Mouse (Mus musculus) Muller cell, postnatal 12 days (primary cell): ENCODE measurements around the gene Jchain.
A peak's percentile ranks its signal among the peaks of the same experiment; 100 is the strongest.

Experiments used
- DNase-seq: peaks from one replicate; pipeline ENCODE4 v3.0.0-alpha.2; 2015; ENCODE audit errors: inconsistent ontology term

Gene Jchain

DNA sequence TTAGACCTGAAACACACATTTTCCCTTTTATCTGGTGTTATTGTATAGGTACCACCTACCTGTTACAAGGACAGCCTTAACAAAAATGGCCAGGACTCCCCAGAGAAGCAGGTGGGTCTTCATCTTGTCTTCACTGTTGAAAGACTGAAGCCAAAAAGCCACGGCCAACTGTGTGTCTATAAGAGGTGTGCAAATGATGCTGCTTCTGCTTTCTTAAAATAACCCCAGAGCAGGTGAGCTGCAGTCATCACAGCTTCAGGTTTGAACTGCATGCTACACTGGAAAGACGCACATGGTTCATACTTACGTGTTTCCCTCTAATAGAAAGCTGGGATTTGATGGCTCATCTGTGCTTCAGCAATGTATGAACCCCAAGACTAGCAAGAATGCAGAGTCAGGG is at the start of gene Jchain:
TSS of gene Jchain (minus strand) at position 235 of the 400 bp plus-strand sequence.
- no peak for DNase-seq

DNA sequence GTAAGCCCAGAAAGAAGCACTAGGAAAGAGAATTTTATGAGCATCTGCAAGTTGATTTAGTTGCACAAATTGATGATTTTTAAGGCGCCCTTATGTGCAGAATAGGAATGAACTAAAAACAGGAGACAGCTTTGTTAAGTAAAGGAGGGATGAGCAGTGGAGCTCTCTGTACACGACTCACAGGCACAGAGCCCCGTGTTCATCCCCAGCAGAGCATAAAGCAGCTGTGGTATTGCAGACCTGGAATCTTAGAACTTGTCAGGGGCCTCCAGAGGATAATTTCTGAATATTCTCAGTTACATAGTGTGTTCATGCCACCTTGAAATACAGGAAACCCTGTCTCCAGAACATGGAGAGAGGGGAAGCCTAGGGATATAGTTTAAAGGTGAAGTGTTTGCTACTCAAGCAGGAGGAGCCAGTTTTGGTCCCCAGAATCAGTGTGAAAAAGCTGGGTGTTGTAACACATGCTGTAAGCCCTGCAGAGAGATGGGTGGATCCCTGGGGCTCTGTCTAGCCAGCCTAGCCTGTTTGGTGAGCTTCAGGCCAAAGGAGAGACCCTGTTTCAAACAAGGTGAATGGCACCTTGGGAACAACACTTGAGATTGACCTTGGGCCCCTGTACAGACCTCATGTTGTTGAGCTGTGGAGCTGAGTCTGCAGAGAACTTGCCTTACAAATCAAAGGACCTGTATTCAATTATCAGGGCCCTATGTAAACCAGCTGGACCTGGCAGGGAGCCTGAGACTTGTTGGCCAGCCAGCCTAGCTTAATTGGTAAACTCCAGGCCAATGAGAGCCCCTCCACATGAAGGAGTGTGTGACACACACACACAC is 48.0 kb upstream of the Jchain start:
- peak; percentile 27 for DNase-seq

DNA sequence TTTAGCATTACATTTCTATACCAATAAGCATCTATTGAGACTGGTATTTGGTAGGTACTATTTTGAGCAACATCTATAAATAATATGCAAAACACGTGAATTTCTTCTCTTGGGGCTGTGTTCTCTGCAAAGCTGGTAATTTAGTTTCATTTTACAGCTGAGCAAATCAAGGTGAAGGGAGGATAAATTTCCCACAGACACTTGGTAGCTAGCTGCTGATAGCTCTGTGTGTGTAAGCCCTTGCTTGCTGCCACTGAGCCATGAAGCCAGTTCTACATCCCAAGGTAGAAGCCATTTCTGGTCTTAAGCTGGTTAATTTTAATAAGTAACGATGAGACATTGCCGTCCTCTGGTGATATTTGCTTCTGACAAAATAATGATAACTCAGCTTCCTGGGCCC is 47.1 kb upstream of the Jchain start:
- DNase-seq: no peak

DNA sequence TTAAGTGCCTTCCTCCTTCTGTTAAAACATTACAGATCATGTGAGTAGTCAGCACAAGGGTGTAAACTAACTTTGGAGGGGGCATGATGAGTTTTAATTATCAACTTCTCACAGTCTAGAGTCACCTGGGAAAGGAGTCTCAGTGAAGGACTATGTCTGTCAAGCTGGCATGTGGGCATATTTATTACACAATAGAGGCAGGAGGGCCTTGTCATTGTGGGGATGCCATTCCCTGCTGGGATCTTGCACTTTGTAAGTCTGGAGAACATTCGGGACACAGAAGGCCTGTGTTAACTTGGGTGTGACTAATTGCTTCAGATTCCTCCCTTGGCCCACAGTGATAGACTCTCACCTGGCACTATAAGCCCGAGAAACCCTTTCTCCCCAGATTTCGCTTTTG is 41.9 kb upstream of the Jchain start:
- DNase-seq: no peak

GRCm38 (mm10) chr5:88566034-88566841 is 38.5 kb upstream of the Jchain start:
- DNase-seq: peak; percentile 52

DNA sequence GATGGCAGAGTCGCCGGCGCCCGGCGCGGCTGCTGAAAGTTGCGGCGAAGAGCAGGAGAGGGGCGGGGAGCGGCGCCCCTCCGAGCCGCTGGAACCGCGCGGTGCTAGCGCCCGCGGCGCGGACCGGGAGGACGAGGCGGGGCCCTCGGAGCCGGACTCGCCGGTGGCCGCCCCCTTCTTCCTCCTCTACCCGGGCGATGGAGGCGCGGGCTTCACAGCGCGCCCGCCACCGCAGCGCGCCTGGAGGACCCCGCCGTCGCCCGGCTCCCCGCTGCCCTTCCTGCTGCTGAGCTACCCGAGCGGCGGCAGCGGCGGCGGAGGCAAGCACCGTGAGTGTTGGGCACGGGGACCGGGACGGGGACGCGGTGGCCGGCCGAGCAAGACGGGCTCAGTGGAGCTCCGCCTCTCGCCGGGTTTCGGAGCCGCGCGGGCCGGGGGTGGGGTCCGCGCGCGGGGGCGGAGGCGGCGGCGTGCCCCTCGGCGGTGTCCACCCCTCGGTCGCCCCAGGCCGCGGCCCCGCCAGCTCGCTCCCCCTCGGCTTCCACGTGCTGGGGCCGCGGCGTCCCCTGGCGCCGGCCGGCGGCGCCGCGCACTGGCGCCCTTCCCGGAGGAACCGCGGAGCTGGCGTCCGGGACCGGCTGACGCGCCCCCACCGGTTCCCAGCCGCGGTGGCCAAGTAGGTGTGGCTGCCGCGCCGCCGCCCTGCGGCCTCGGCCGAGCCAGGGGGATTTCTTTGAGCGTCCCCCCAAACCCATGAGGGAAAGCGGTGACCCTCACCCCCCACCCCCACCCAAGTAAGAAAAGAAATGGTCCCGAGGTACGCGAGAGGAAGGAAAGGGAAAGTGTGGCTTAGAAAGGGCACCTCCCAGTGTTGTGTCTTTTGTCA is 37.7 kb upstream of the Jchain start:
- peak; percentile 78 for DNase-seq

GRCm38 (mm10) chr5:88564501-88565147 is 36.9 kb upstream of the Jchain start, which contains the start of gene Rufy3:
Gene Rufy3 (plus strand): TSS chr5:88565040.
- DNase-seq: peak; percentile 89

DNA sequence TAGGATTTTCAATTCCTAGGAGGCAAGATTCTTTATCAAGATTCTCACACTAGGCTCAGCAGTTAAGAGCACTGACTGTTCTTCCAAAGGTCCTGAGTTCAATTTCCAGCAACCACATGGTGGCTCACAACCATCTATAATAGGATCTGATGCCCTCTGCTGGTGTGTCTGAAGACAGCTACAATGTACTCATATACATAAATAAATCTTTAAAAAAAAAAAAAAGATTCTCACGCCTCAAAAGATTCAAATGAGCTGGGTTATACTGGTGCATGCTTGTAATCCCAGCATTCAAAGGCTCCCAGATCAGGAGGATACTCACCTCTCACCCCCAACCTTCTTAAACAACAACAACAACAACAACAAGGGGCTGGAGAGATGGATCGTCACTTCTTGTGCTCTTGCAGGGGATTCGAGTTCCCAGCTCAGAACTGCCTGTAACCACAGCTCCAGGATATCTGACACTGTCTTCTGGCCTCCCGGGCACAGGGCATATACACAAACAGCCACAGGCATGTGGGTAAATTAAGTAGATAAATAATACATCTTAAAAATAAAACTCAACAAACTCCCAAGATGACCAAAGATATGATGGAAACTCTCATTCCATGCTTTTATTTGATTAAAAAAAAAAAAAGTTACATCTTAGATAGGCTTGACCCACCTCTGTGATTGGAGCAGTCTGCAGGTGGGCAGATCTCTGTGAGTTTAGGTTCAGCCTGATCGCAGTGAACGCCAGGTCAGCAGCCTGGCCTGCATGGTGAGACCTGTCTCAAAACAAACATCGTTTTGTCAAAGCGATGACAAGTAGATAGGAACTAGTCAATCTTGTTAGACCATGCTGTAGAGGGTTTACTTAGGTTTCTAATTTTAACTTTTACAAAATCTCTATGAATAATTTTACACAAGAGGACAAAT is 35.4 kb upstream of the Jchain start:
- DNase-seq: no peak

DNA sequence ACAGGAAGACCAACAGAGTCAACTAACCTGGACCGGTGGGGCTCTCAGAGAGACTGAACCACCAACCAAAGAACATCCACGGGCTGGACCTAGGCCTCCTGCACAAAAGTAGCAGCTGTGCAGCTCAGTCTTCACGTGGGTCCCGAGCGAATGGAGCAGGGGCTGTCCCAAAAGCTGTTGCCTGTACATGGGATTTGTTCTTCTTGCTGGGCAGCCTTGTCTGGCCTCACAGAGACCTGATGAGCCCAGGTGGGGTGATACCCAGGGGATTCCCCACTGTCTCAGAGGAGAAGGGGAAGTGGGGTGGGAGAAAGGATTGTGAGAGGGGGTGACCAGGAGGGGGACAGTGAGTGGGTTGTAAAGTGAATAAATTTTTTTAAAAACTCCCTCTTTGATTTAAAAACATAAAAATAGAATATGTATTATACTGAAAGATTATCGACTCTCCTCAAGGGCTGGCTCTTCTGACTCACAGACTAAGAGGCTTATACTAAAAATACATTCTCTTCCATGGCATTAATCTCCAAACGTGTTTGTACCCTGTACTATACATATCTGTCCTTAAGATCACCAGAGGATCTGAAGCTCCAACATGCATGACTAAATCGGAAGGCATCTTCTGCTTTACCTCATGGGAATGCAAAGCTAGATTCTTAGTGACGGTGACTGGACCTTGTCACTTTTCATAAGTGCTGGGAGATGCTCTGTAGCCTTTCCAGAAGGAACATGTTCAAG is 33.6 kb upstream of the Jchain start:
- no peak for DNase-seq

GRCm38 (mm10) chr5:88558991-88559390 is 31.3 kb upstream of the Jchain start:
- no peak for DNase-seq

DNA sequence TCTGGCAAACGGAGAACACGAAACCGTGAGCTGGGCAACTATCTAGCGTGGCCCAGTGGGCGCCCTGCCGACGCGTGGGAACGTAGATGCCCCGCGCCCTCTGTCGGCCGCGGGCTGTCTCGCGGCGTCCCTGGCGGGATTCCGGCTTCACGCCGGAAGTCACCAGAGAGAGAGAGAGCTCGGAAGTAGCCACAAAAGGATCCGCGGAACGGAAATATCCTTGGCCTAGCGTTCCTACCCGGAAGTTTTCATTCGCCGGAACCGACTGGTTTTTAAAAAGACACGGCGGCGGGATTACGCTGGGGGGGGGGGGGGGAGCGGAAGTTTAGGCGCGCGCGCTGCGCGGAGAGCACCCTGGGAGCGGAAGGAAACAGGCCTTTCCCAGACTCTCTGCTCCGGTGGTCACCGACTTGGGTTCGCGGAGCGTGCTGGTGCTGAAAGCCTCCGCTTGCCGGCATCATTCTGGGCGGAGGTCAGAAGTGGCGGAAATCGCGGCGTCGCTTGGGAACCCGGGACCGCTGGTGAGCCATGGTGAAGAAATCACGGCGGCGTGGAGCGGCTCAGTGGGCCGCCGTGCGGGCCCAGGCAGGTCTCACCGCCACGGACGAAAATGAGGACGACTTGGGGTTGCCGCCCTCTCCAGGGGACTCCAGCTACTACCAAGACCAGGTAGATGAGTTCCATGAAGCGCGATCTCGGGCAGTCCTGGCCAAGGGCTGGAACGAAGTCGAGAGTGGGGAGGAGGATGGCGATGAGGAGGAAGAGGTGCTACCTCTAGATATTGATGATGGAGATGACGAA is 26.6 kb upstream of the Jchain start, which contains the start of gene Utp3:
TSS of gene Utp3 (plus strand) at position 377 of the 801 bp plus-strand sequence.
- peak; percentile 98 for DNase-seq

DNA sequence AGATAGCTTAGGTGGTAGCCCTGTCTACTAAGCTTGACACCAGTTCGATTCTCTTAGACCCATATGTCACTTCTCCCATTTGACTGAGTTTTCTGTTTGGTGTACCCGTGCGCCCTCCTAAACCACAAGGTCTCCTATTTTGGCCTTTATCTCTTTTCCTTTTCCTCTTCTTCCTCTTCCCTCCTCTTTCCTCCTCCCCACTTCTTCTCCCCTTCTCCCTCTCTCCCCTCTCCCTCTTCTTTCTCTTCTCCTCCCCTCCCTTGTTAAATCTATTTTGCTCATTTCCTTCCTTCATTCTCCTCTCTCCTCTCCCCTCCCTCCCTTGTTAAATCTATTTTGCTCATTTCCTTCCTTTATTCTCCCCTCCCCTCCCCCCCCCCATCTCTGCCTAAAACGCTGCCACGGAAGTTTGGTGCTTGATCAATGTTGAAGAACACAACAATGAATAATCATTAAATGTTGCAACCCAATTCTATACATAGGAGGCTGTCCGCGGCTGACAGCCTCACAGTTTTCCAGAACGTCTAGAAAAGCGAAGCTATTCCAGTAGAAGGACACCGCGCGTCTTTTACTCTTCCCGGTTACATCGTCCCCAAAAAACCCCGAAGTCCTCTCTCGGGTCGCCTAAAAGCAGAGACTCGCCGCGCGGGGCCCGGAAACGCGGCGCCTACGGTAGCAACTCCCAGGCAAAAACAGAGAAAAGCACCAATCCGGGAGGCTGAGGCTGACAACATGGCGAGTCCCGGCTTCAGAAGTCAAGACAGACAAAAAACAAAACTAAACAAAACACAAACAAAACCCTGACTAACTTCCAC is 25.8 kb upstream of the Jchain start:
- no peak for DNase-seq

- no peak for DNase-seq
Measured at GRCm38 (mm10) chr5:88545536-88545935, 17.8 kb upstream of the Jchain start.

DNA sequence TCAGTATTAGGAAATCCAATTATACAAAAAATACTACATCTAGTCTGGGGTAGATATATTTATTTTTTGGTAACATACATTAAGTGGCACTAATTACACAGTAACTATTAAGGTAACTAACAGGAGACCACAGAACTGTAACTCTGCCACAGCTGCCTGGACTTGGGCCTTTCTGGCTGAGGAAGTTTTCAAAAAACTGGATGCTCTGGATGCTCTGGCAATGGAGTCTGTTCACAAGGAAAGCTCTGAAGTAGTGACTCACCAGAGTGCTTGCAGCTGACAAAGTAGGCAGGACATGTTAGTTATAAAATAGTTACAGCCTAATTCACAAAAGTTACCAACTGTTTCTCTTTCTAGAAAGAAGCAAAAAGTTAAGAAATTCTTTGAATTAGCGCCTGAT is 16.7 kb upstream of the Jchain start:
- peak; percentile 23 for DNase-seq

- no peak for DNase-seq
Measured at GRCm38 (mm10) chr5:88542651-88543282, 15.1 kb upstream of the Jchain start.

DNA sequence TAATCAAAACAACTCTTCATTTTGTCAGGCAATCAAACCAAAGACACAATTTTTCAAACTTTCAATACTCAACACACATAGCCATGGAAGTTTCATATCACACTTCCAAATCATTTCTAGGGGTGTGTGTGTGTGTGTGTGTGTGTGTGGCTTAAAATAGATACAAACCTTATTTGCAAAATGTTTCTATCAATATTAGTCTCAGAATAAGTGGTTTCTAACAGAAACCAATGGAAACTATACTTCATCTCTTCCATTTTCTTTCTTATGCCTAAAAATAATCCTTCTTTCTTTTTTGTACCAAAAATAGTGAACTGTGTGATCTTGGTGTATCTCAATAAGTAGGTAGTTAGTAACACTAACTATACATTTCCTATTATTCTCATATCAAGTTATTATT is 13.2 kb upstream of the Jchain start:
- no peak for DNase-seq

DNA sequence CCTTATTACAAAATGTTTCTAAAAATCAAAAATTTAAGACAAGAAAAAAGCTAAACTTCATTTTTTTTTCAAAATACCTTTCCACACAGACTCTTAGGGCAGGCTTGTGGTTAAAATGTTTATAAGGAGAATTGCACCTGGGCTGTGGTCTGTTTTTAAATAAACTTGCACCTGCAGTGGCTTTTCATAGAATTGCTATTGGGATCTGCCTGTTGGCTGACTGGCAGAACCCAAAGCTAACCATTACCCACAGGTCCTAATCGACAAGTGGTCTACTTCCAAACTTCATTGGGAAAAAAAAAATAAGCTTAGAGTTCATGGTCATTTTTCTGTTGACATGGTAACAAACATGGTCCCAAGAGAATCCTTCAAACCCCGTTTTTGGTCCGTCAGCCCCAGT is 7.0 kb upstream of the Jchain start:
- DNase-seq: no peak
